Mouse (Mus musculus): ENCODE data around the gene Sgsm3. TPM values are rescaled to one million over a fixed set of nuclear protein-coding genes. Genes with fewer than 3 reads are reported as not detected.
A peak's percentile ranks its signal among the peaks of the same experiment; 100 is the strongest.

Sgsm3 gene
- polyA plus RNA-seq, 1 experiment: 32.3 TPM

- H3K27me3 ChIP-seq (ENCODE audit: control insufficient read depth, insufficient read depth, insufficient read length): no peaks in the 10 kb centered on the region
- H3K36me3 ChIP-seq (ENCODE audit: control insufficient read depth, insufficient read depth): peaks cover 9% of the 10 kb centered on the region
- no peak for TF ChIP-seq POLR2AphosphoS2 (IDR thresholded peaks at IDR 0.05; ENCODE audit: insufficient read length, low read depth)
- TF ChIP-seq MYOD1 (IDR thresholded peaks at IDR 0.05; ENCODE audit: control insufficient read depth in 1 of 3, insufficient read length in 2 of 3, low read depth in 2 of 3): no peak
- TF ChIP-seq POLR2A (IDR thresholded peaks at IDR 0.05; ENCODE audit: insufficient read length, low read depth): no peak
- TF ChIP-seq E2F4 (IDR thresholded peaks at IDR 0.05; ENCODE audit: insufficient read depth): no peak
- no peak for TF ChIP-seq TCF12 (IDR thresholded peaks at IDR 0.05; ENCODE audit: insufficient read depth, poor library complexity, severe bottlenecking)
- TF ChIP-seq REST (IDR thresholded peaks at IDR 0.05; ENCODE audit: insufficient read depth, insufficient read length): no peak
- TF ChIP-seq CEBPB (IDR thresholded peaks at IDR 0.05; ENCODE audit: insufficient read depth, poor library complexity, severe bottlenecking): no peak
- no peak for TF ChIP-seq SRF (IDR thresholded peaks at IDR 0.05; ENCODE audit: control insufficient read depth, insufficient read length, low read depth)
- no peak overlapping the region for H3K4me2 ChIP-seq (ENCODE audit: low read depth)
- H3K4me3 ChIP-seq: no peak overlapping the region
- no peaks in the 10 kb centered on the region for H3K79me2 ChIP-seq (ENCODE audit: control insufficient read depth, insufficient read depth)
- no peak overlapping the region for H3ac ChIP-seq (ENCODE audit: control insufficient read depth, insufficient read length)
Observed at GRCm38 (mm10) chr15:81000419-81001138, 23.0 kb downstream of the Sgsm3 start.

- no peak overlapping the region for H3K4me2 ChIP-seq (ENCODE audit: low read depth)
- peaks cover 9% of the 10 kb centered on the region for H3K36me3 ChIP-seq (ENCODE audit: control insufficient read depth, insufficient read depth)
- H3ac ChIP-seq (ENCODE audit: control insufficient read depth, insufficient read length): no peak overlapping the region
- no peak for TF ChIP-seq USF1 (IDR thresholded peaks at IDR 0.05; ENCODE audit: low read depth)
- no peak for TF ChIP-seq E2F4 (IDR thresholded peaks at IDR 0.05; ENCODE audit: insufficient read depth)
- no peak for TF ChIP-seq TCF12 (IDR thresholded peaks at IDR 0.05; ENCODE audit: insufficient read depth, poor library complexity, severe bottlenecking)
- no peak for TF ChIP-seq REST (IDR thresholded peaks at IDR 0.05; ENCODE audit: insufficient read depth, insufficient read length)
- no peak for TF ChIP-seq TCF3 (IDR thresholded peaks at IDR 0.05; ENCODE audit: insufficient read length, low read depth)
- no peak for TF ChIP-seq SRF (IDR thresholded peaks at IDR 0.05; ENCODE audit: control insufficient read depth, insufficient read length, low read depth)
- no peak for TF ChIP-seq MYOD1 (IDR thresholded peaks at IDR 0.05; ENCODE audit: control insufficient read depth in 1 of 3, insufficient read length in 2 of 3, low read depth in 2 of 3)
- TF ChIP-seq POLR2A (IDR thresholded peaks at IDR 0.05; ENCODE audit: insufficient read length, low read depth): no peak
- no peak for TF ChIP-seq MAX (IDR thresholded peaks at IDR 0.05; ENCODE audit: low read depth)
- no peak for TF ChIP-seq MYOG (IDR thresholded peaks at IDR 0.05; ENCODE audit: control insufficient read depth in 1 of 3, insufficient read depth in 1 of 3, insufficient read length in 2 of 3, low read depth in 2 of 3)
- no peak for TF ChIP-seq CEBPB (IDR thresholded peaks at IDR 0.05; ENCODE audit: insufficient read depth, poor library complexity, severe bottlenecking)
- TF ChIP-seq POLR2AphosphoS2 (IDR thresholded peaks at IDR 0.05; ENCODE audit: insufficient read length, low read depth): no peak
- no peak overlapping the region for H3K4me3 ChIP-seq
- no peaks in the 10 kb centered on the region for H3K27me3 ChIP-seq (ENCODE audit: control insufficient read depth, insufficient read depth, insufficient read length)
- H3K79me2 ChIP-seq (ENCODE audit: control insufficient read depth, insufficient read depth): no peaks in the 10 kb centered on the region
Observed at GRCm38 (mm10) chr15:81006127-81006735, 28.7 kb downstream of the Sgsm3 start.

- Histone ChIP-seq H3K36me3 (ENCODE audit: control insufficient read depth, insufficient read depth) (peaks cover 9% of the 10 kb centered on the region), H3K79me2 (ENCODE audit: control insufficient read depth, insufficient read depth) (no peaks in the 10 kb centered on the region), H3K27me3 (ENCODE audit: control insufficient read depth, insufficient read depth, insufficient read length) (no peaks in the 10 kb centered on the region), H3K4me3 (no peak overlapping the region), H3K4me2 (ENCODE audit: low read depth) (no peak overlapping the region), H3ac (ENCODE audit: control insufficient read depth, insufficient read length) (no peak overlapping the region)
- peak; percentile 39 for TF ChIP-seq POLR2AphosphoS2 (IDR thresholded peaks at IDR 0.05; ENCODE audit: insufficient read length, low read depth)
- no peak for TF ChIP-seq MYOD1 (IDR thresholded peaks at IDR 0.05; ENCODE audit: control insufficient read depth in 1 of 3, insufficient read length in 2 of 3, low read depth in 2 of 3)
- no peak for TF ChIP-seq POLR2A (IDR thresholded peaks at IDR 0.05; ENCODE audit: insufficient read length, low read depth)
- no peak for TF ChIP-seq USF1 (IDR thresholded peaks at IDR 0.05; ENCODE audit: low read depth)
Observed at GRCm38 (mm10) chr15:81007339-81007738, 29.8 kb downstream of the Sgsm3 start.

GRCm38 (mm10) chr15:81007905-81008304, 30.3 kb downstream of the Sgsm3 start:
- Histone ChIP-seq H3K4me3 (no peak overlapping the region), H3ac (ENCODE audit: control insufficient read depth, insufficient read length) (no peak overlapping the region), H3K36me3 (ENCODE audit: control insufficient read depth, insufficient read depth) (peaks cover 8% of the 10 kb centered on the region), H3K79me2 (ENCODE audit: control insufficient read depth, insufficient read depth) (no peaks in the 10 kb centered on the region), H3K4me2 (ENCODE audit: low read depth) (no peak overlapping the region), H3K27me3 (ENCODE audit: control insufficient read depth, insufficient read depth, insufficient read length) (no peaks in the 10 kb centered on the region)
- no peak for TF ChIP-seq SRF (IDR thresholded peaks at IDR 0.05; ENCODE audit: control insufficient read depth, insufficient read length, low read depth)
- TF ChIP-seq TCF12 (IDR thresholded peaks at IDR 0.05; ENCODE audit: insufficient read depth, poor library complexity, severe bottlenecking): no peak
- TF ChIP-seq REST (IDR thresholded peaks at IDR 0.05; ENCODE audit: insufficient read depth, insufficient read length): no peak
- TF ChIP-seq CEBPB (IDR thresholded peaks at IDR 0.05; ENCODE audit: insufficient read depth, poor library complexity, severe bottlenecking): no peak
- TF ChIP-seq E2F4 (IDR thresholded peaks at IDR 0.05; ENCODE audit: insufficient read depth): no peak

GRCm38 (mm10) chr15:81008689-81009123, 31.1 kb downstream of the Sgsm3 start:
- Histone ChIP-seq H3K27me3 (ENCODE audit: control insufficient read depth, insufficient read depth, insufficient read length) (no peaks in the 10 kb centered on the region), H3K36me3 (ENCODE audit: control insufficient read depth, insufficient read depth) (peaks cover 5% of the 10 kb centered on the region), H3ac (ENCODE audit: control insufficient read depth, insufficient read length) (no peak overlapping the region), H3K79me2 (ENCODE audit: control insufficient read depth, insufficient read depth) (no peaks in the 10 kb centered on the region), H3K4me2 (ENCODE audit: low read depth) (no peak overlapping the region), H3K4me3 (no peak overlapping the region)
- TF ChIP-seq CEBPB (IDR thresholded peaks at IDR 0.05; ENCODE audit: insufficient read depth, poor library complexity, severe bottlenecking) (no peak), SRF (IDR thresholded peaks at IDR 0.05; ENCODE audit: control insufficient read depth, insufficient read length, low read depth) (no peak), TCF12 (IDR thresholded peaks at IDR 0.05; ENCODE audit: insufficient read depth, poor library complexity, severe bottlenecking) (no peak), MAX (IDR thresholded peaks at IDR 0.05; ENCODE audit: low read depth) (no peak), USF1 (IDR thresholded peaks at IDR 0.05; ENCODE audit: low read depth) (no peak), TCF3 (IDR thresholded peaks at IDR 0.05; ENCODE audit: insufficient read length, low read depth) (no peak), POLR2AphosphoS2 (IDR thresholded peaks at IDR 0.05; ENCODE audit: insufficient read length, low read depth) (no peak), MYOD1 (IDR thresholded peaks at IDR 0.05; ENCODE audit: control insufficient read depth in 1 of 3, insufficient read length in 2 of 3, low read depth in 2 of 3) (no peak)

Measured in myocyte (in vitro differentiated cells).